Mouse (Mus musculus) myocyte (in vitro differentiated cells): ENCODE measurements at regions not wholly inside any gene's neighbourhood (a gene's known extent, or its start where the extent isn't known, plus 50 kb on each side); places are given as distances from the start of the nearest gene placed in this dataset.

Experiments used
- CEBPB ChIP-seq: IDR thresholded peaks from 2 replicates; pipeline ENCODE4 v1.6.1; 2011; ENCODE audit warnings: mild to moderate bottlenecking, moderate library complexity; ENCODE audit not compliant: poor library complexity, insufficient read depth, severe bottlenecking
- E2F4 ChIP-seq: IDR thresholded peaks from one replicate; pipeline ENCODE4 v1.6.1; 2011; ENCODE audit warnings: mild to moderate bottlenecking, control low read depth, moderate library complexity; ENCODE audit not compliant: insufficient read depth
- MYOG ChIP-seq, 3 experiments: IDR thresholded peaks; one replicate each; pipeline ENCODE4 v1.6.1; 2011; ENCODE audit warnings: control low read depth in 2 of 3, low read depth in 2 of 3, mild to moderate bottlenecking in 2 of 3; ENCODE audit not compliant: insufficient read length in 2 of 3, control insufficient read depth in 1 of 3, insufficient read depth in 1 of 3
- POLR2A ChIP-seq: IDR thresholded peaks from one replicate; pipeline ENCODE4 v1.6.1; 2011; ENCODE audit warnings: low read depth, mild to moderate bottlenecking, control low read depth, moderate library complexity; ENCODE audit not compliant: insufficient read length
- SRF ChIP-seq: IDR thresholded peaks from one replicate; pipeline ENCODE4 v1.6.1; 2011; ENCODE audit warnings: low read depth; ENCODE audit not compliant: control insufficient read depth, insufficient read length
- TCF12 ChIP-seq: IDR thresholded peaks from one replicate; pipeline ENCODE4 v1.6.1; 2011; ENCODE audit warnings: mild to moderate bottlenecking, control low read depth; ENCODE audit not compliant: poor library complexity, insufficient read depth, severe bottlenecking
- TCF3 ChIP-seq: IDR thresholded peaks from one replicate; pipeline ENCODE4 v1.6.1; 2011; ENCODE audit warnings: low read depth, control low read depth; ENCODE audit not compliant: insufficient read length

GRCm38 (mm10) chr12:118410917-118411316, 109.7 kb upstream of the Sp4 start:
- TF ChIP-seq POLR2A (no peak), SRF (no peak), TCF3 (no peak), CEBPB (no peak), TCF12 (no peak), MYOG (IDR thresholded peaks at IDR 0.05; ENCODE audit: control insufficient read depth in 1 of 3, insufficient read depth in 1 of 3, insufficient read length in 2 of 3, low read depth in 2 of 3) (no peak), E2F4 (no peak)
